Mouse (Mus musculus) MEL (cell line): ENCODE measurements around the gene Ndufaf2. TPM values are rescaled to one million over a fixed set of nuclear protein-coding genes. Genes with fewer than 3 reads are reported as not detected.

ENCODE experiments used
- DNase-seq: peaks from one replicate; pipeline ENCODE4 v3.0.0; 2011; ENCODE audit warnings: low read depth, low spot score
- H3K27ac ChIP-seq: 2 replicates; pipeline ENCODE4 v1.5.1; 2012; ENCODE audit warnings: low read depth, mild to moderate bottlenecking, control low read depth, low read length, moderate library complexity; ENCODE audit not compliant: control insufficient read depth
- H3K27me3 ChIP-seq, 2 experiments: fragments of 150-350 bp in 1 of 2; sonication (generic) in 1 of 2; 2 replicates each; pipeline ENCODE4 v1.6.1; 2012; ENCODE audit warnings: low read length in 2 of 2, mild to moderate bottlenecking in 2 of 2, improper control_type of control experiment in 1 of 2, moderate library complexity in 1 of 2; ENCODE audit not compliant: insufficient read depth in 2 of 2, control insufficient read depth in 1 of 2
- H3K36me3 ChIP-seq, 2 experiments: 2 replicates each; pipeline ENCODE4 v1.6.1; 2012 to 2014; ENCODE audit warnings: low read length in 2 of 2, improper control_type of control experiment in 1 of 2, inconsistent platforms in 1 of 2, mild to moderate bottlenecking in 1 of 2; ENCODE audit not compliant: insufficient read depth in 2 of 2, control insufficient read depth in 1 of 2
- H3K4me1 ChIP-seq, 2 experiments: fragments of 150-350 bp in 1 of 2; sonication (generic) in 1 of 2; 2 replicates each; pipeline ENCODE4 v1.6.1; 2012; ENCODE audit warnings: low read length in 2 of 2, improper control_type of control experiment in 1 of 2, mild to moderate bottlenecking in 1 of 2; ENCODE audit not compliant: insufficient read depth in 2 of 2, control insufficient read depth in 1 of 2
- H3K4me3 ChIP-seq, 2 experiments: fragments of 150-350 bp in 1 of 2; sonication (generic) in 1 of 2; 2 replicates each; pipeline ENCODE4 v1.5.1; 2012; ENCODE audit warnings: low read depth in 2 of 2, low read length in 2 of 2, mild to moderate bottlenecking in 2 of 2, moderate library complexity in 2 of 2, control low read depth in 1 of 2, improper control_type of control experiment in 1 of 2; ENCODE audit not compliant: control insufficient read depth in 1 of 2, insufficient read depth in 1 of 2
- H3K79me2 ChIP-seq: 2 replicates; pipeline ENCODE4 v1.6.1; 2012; ENCODE audit warnings: mild to moderate bottlenecking, low read length, moderate library complexity; ENCODE audit not compliant: control insufficient read depth, poor library complexity, insufficient read depth
- H3K9ac ChIP-seq: 2 replicates; pipeline ENCODE4 v1.6.1; 2012; ENCODE audit warnings: low read depth, mild to moderate bottlenecking, control low read depth, low read length, moderate library complexity; ENCODE audit not compliant: control insufficient read depth, poor library complexity, severe bottlenecking
- H3K9me3 ChIP-seq: fragments of 150-350 bp; sonication (generic); replicated peaks from 2 replicates; pipeline ENCODE4 v1.6.1; 2012; ENCODE audit warnings: mild to moderate bottlenecking, low read length, improper control_type of control experiment, moderate library complexity; ENCODE audit not compliant: insufficient read depth
- CHD1 ChIP-seq: IDR thresholded peaks from 2 replicates; pipeline ENCODE4 v1.6.1; 2012; ENCODE audit warnings: low read depth, mild to moderate bottlenecking, inconsistent platforms, low read length, improper control_type of control experiment
- CTCF ChIP-seq, 3 experiments: IDR thresholded peaks in 2 of 3; conservative IDR thresholded peaks in 1 of 3; 2 replicates each; pipeline ENCODE4 v1.5.1; 2011 to 2012; ENCODE audit warnings: low read length in 3 of 3, low read depth in 2 of 3, mild to moderate bottlenecking in 2 of 3, improper control_type of control experiment in 1 of 3, inconsistent platforms in 1 of 3, mixed read lengths in 1 of 3, moderate library complexity in 1 of 3; ENCODE audit not compliant: control insufficient read depth in 1 of 3, insufficient read depth in 1 of 3, poor library complexity in 1 of 3, severe bottlenecking in 1 of 3
- ELF1 ChIP-seq: IDR thresholded peaks from 2 replicates; pipeline ENCODE4 v1.6.1; 2014; ENCODE audit warnings: low read depth, mild to moderate bottlenecking, inconsistent platforms, low read length, improper control_type of control experiment, moderate library complexity
- ETS1 ChIP-seq: IDR thresholded peaks from 2 replicates; pipeline ENCODE4 v1.6.1; 2012; ENCODE audit warnings: low read depth, mild to moderate bottlenecking, inconsistent platforms, low read length, improper control_type of control experiment, moderate library complexity
- GABPA ChIP-seq: IDR thresholded peaks from 2 replicates; pipeline ENCODE4 v1.6.1; 2012; ENCODE audit warnings: low read depth, mild to moderate bottlenecking, inconsistent platforms, low read length, improper control_type of control experiment, moderate library complexity
- HCFC1 ChIP-seq: IDR thresholded peaks from 2 replicates; pipeline ENCODE4 v1.6.1; 2012; ENCODE audit warnings: low read depth, mild to moderate bottlenecking, inconsistent platforms, low read length, improper control_type of control experiment, moderate library complexity
- KAT2A ChIP-seq: conservative IDR thresholded peaks from 2 replicates; pipeline ENCODE4 v1.6.1; 2012; ENCODE audit warnings: low read depth, low read length, improper control_type of control experiment, inconsistent platforms
- MAFK ChIP-seq: IDR thresholded peaks from 2 replicates; pipeline ENCODE4 v1.6.1; 2011; ENCODE audit warnings: low read depth, mild to moderate bottlenecking, low read length, improper control_type of control experiment, borderline replicate concordance
- MAX ChIP-seq: IDR thresholded peaks from 2 replicates; pipeline ENCODE4 v1.6.1; 2011; ENCODE audit warnings: low read length, improper control_type of control experiment
- NRF1 ChIP-seq: IDR thresholded peaks from 2 replicates; pipeline ENCODE4 v1.6.1; 2014; ENCODE audit warnings: low read depth, mild to moderate bottlenecking, inconsistent platforms, low read length, improper control_type of control experiment, moderate library complexity; ENCODE audit not compliant: poor library complexity, insufficient read depth, severe bottlenecking
- POLR2A ChIP-seq, 2 experiments: IDR thresholded peaks; 2 replicates each; pipeline ENCODE4 v1.6.1; 2011 to 2012; ENCODE audit warnings: low read length in 2 of 2, mild to moderate bottlenecking in 2 of 2, control low read depth in 1 of 2, improper control_type of control experiment in 1 of 2, low read depth in 1 of 2, moderate library complexity in 1 of 2; ENCODE audit not compliant: control insufficient read depth in 1 of 2, insufficient read depth in 1 of 2, poor library complexity in 1 of 2
- POLR2AphosphoS2 ChIP-seq: IDR thresholded peaks from 2 replicates; pipeline ENCODE4 v1.6.1; 2011; ENCODE audit warnings: low read length, improper control_type of control experiment
- POLR2AphosphoS5 ChIP-seq: IDR thresholded peaks from 2 replicates; pipeline ENCODE4 v1.6.1; 2012; ENCODE audit warnings: low read depth, borderline replicate concordance, mild to moderate bottlenecking, inconsistent platforms, low read length, moderate library complexity, mixed read lengths
- RCOR1 ChIP-seq: IDR thresholded peaks from 2 replicates; pipeline ENCODE4 v1.6.1; 2012; ENCODE audit warnings: low read depth, mild to moderate bottlenecking, inconsistent platforms, low read length, improper control_type of control experiment
- SMC3 ChIP-seq: IDR thresholded peaks from 2 replicates; pipeline ENCODE4 v1.6.1; 2011; ENCODE audit warnings: low read depth, low read length, improper control_type of control experiment
- TAL1 ChIP-seq: IDR thresholded peaks from 2 replicates; pipeline ENCODE4 v1.6.1; 2012; ENCODE audit warnings: mild to moderate bottlenecking, inconsistent platforms, low read length, moderate library complexity, mixed read lengths
- UBTF ChIP-seq: IDR thresholded peaks from 2 replicates; pipeline ENCODE4 v1.6.1; 2012; ENCODE audit warnings: low read depth, mild to moderate bottlenecking, inconsistent platforms, low read length, improper control_type of control experiment, moderate library complexity, borderline replicate concordance; ENCODE audit not compliant: insufficient read depth
- ZMIZ1 ChIP-seq: IDR thresholded peaks from 2 replicates; pipeline ENCODE4 v1.6.1; 2012; ENCODE audit warnings: low read depth, mild to moderate bottlenecking, inconsistent platforms, low read length, improper control_type of control experiment, moderate library complexity
- polyA plus RNA-seq, 2 experiments: library from polyadenylated mRNA; stranded (reverse) in 1 of 2; unstranded in 1 of 2; fragments of >175 nt in 1 of 2; fragments of >200 nt in 1 of 2; gene quantifications; 2 replicates each; pipeline versions ENCODE4 v1.2.1 to v1.2.4; 2012; ENCODE audit warnings: low replicate concordance in 2 of 2, low read depth in 1 of 2; ENCODE audit not compliant: insufficient read length in 2 of 2, insufficient read depth in 1 of 2, missing spikeins in 1 of 2
- total RNA-seq: library from RNA; depleted of rRNA; stranded (reverse); fragments of 300-350 nt; gene quantifications from 2 replicates; pipeline ENCODE4 v1.2.3, GENCODE M21; 2012

Gene Ndufaf2
- total and polyA plus RNA-seq, 3 experiments, result 50.9 to 76.0 TPM; not detected in 1

DNA sequence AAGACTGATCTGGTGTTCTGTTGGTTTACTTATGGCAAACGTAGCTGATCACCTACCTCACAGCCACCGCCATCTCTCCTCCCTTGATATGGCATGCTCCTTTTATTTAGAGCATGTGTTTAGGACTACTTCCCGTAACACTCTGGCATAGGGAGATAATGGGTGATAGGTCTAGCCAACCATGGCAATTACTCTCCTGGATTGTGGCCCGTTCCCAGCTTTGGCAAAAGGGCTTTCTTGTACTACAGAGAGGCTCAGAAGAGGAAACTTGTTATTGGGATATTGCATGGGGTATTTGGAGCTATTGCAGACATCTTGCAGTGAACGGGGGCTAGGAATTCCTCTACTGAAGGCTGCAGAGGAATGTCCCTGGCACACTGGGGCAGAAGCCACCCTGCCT lies 197.9 kb downstream of the Ndufaf2 start:
- Histone ChIP-seq H3K79me2 (no peaks in the 10 kb centered on the region), H3K27me3 (peaks cover 4 to 7% of the 10 kb centered on the region in 2 experiments), H3K9me3 (no peaks in the 10 kb centered on the region), H3K9ac (no peak overlapping the region), H3K36me3 (no peaks in the 10 kb centered on the region), H3K4me1 (no peaks in the 10 kb centered on the region), H3K4me3 (no peak overlapping the region), H3K27ac (no peak overlapping the region)
- TF ChIP-seq ZMIZ1 (no peak), NRF1 (no peak), ELF1 (no peak), UBTF (no peak), HCFC1 (no peak), RCOR1 (no peak), SMC3 (no peak), MAX (no peak), POLR2A (IDR thresholded peaks at IDR 0.05; ENCODE audit: control insufficient read depth in 1 of 2, insufficient read depth in 1 of 2, low read depth in 1 of 2, low read length in 2 of 2, poor library complexity in 1 of 2) (no peak)
- DNase-seq, result no peak

DNA sequence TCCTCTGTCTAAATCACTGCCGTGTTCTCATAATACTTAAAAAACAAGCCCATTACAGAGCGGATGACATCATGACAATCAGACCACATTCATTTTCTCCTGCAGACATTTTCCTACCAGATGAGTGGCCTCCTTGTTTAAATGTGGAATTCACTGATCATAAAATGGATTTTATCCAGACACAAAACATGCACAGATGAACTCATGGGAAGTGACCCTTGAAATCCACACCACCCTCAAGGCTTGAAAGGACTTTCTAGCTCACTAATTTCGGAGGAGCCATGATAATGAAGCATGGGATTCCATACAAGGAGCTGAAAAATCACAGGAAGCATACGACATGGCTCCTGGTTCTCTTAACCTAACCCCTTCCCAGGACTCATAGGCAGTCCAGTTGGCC lies 198.5 kb downstream of the Ndufaf2 start:
- Histone ChIP-seq H3K4me1 (peaks cover 0 to 1% of the 10 kb centered on the region in 2 experiments; a peak in 2 of 4 replicates), H3K9ac (no peak overlapping the region), H3K36me3 (no peaks in the 10 kb centered on the region), H3K9me3 (no peaks in the 10 kb centered on the region), H3K4me3 (no peak overlapping the region), H3K27me3 (peaks cover 4 to 7% of the 10 kb centered on the region in 2 experiments; a peak in 3 of 4 replicates), H3K79me2 (no peaks in the 10 kb centered on the region), H3K27ac (no peak overlapping the region)
- no peak for TF ChIP-seq CTCF (IDR thresholded peaks at IDR 0.05 in 2 of 3, conservative IDR thresholded peaks at IDR 0.05 in 1 of 3; ENCODE audit: control insufficient read depth in 1 of 3, insufficient read depth in 1 of 3, low read depth in 2 of 3, low read length in 3 of 3, poor library complexity in 1 of 3, severe bottlenecking in 1 of 3)
- no peak for TF ChIP-seq SMC3
- TF ChIP-seq TAL1, result no peak
- TF ChIP-seq ETS1, result no peak
- no peak for TF ChIP-seq POLR2AphosphoS2
- no peak for TF ChIP-seq MAFK
- TF ChIP-seq POLR2AphosphoS5, result no peak
- TF ChIP-seq MAX, result no peak
- no peak for TF ChIP-seq KAT2A
- no peak for TF ChIP-seq GABPA
- no peak for TF ChIP-seq CHD1
- no peak for TF ChIP-seq POLR2A (IDR thresholded peaks at IDR 0.05; ENCODE audit: control insufficient read depth in 1 of 2, insufficient read depth in 1 of 2, low read depth in 1 of 2, low read length in 2 of 2, poor library complexity in 1 of 2)
- no peak for DNase-seq
